ENCODE assay signal across 16 mouse cellular contexts in the genomic region with DNA sequence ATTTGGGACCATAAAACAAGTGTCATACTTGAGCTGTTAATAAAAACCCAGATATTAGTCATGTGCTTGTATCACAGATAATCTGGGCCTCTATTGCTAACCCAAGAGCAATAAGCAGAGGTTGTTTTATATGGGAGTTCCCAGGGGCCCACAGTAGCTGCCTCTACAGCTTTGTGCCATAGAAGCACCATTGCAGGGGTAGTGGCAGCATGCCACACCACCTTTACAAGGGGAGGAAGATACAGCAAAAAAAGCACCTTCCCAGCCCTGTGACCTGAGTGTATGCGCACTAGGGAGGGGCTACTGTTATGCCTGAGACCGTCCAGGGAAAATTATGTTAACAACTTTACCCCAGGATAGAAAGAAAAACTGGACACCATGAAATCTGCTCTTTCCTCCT.
"Had no signal": no experiment of that assay in that cellular context is flagged by ENCODE, and none has a peak within 500 bp of the region (broad histone marks: within the 10 kb centered on the region; RNA-seq: fewer than 3 reads in every experiment).

No protein-coding gene starts in this region.

- H3K4me1 ChIP-seq: neural tube, embryonic 12.5 days; neural tube, embryonic 13.5 days; neural tube, embryonic 15.5 days; stomach, embryonic 15.5 days had no signal

- H3K27ac ChIP-seq: neural tube, embryonic 12.5 days; neural tube, embryonic 13.5 days; neural tube, embryonic 15.5 days; stomach, embryonic 15.5 days; stomach, postnatal 0 days had no signal

- H3K27me3 ChIP-seq: neural tube, embryonic 12.5 days; neural tube, embryonic 13.5 days; neural tube, embryonic 15.5 days; stomach, embryonic 15.5 days had no signal

- DNase-seq: retina, postnatal 1 day; right cerebral cortex, postnatal 14 days; right cerebral cortex, postnatal 25 days; right cerebral cortex, postnatal 4 days; spleen, adult 18-20 months; thymus, adult 18-20 months; thymus, adult 2 months; thymus, postnatal 14 days; thymus, postnatal 25 days; thymus, postnatal 36 days; thymus, postnatal 4 days had no signal

- H3K4me3 ChIP-seq: neural tube, embryonic 12.5 days; neural tube, embryonic 13.5 days; neural tube, embryonic 15.5 days; stomach, embryonic 15.5 days had no signal

- H3K9ac ChIP-seq: neural tube, embryonic 12.5 days; neural tube, embryonic 13.5 days; neural tube, embryonic 15.5 days; stomach, embryonic 15.5 days had no signal

- H3K9me3 ChIP-seq: neural tube, embryonic 12.5 days; neural tube, embryonic 13.5 days; neural tube, embryonic 15.5 days; stomach, embryonic 15.5 days had no signal

- H3K4me2 ChIP-seq: neural tube, embryonic 12.5 days; neural tube, embryonic 13.5 days; neural tube, embryonic 15.5 days; stomach, embryonic 15.5 days had no signal
